Mouse (Mus musculus): Measurements from ENCODE around the gene Col4a2. TPM values are rescaled to one million over a fixed set of nuclear protein-coding genes. Genes with fewer than 3 reads are reported as not detected.
A peak's percentile ranks its signal among the peaks of the same experiment; 100 is the strongest.

Gene Col4a2
- polyA plus RNA-seq (2012) = 0.14 and 0.21 TPM in 2 replicates

DNA sequence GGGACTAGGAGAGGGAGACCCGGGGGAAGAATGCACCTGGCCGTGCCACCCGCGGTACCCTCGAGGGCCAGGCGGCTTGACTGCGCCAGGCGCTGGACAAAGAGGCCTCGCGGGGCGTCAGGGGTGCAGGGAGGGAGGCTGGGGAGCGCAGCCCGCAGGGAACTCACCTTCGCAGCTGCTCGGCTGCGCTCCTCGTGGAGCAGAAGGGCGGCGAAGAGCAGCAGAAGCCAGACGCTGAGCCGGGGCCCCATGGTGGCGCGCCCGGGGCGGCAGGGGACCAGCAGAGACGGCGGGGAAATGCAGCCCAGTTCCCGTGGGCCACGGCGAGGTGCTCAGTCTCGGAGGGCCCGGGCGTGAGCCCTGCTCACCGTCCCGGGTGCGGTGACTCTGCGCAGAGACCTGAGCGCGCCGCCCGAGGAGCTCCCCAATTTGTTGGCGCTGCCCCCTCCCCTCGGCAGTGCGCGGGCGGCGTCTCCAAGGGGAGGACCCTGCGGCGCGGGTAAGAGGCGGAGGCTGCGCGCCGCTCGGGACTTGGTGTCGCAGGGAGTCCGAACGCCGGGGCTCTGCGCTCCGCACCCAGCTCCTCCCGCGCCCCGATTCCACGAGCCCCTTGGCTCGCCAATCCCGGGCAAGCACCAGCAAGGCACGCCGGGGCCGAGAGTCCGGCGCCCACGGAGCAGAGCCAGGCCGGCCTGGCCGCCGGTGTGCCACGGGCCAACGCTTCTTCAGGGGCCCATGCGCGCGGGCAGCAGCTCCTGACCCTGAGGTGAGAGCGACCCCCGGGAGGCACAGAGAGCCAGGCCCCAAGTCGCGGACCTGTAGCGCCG lies at the start of gene Col4a2, which contains the start of gene Col4a1:
Col4a2 (plus strand) TSS at position 457 of the 827 bp plus-strand sequence.
Col4a1 (minus strand) TSS at position 478 of the 827 bp plus-strand sequence.
- Histone ChIP-seq H3K36me3 (ENCODE audit: control insufficient read depth) (no peaks in the 10 kb centered on the region), H3K4me1 (ENCODE audit: control insufficient read depth) (no peaks in the 10 kb centered on the region), H3K9me3 (ENCODE audit: control insufficient read depth, low read length) (no peaks in the 10 kb centered on the region), H3K4me3 (replicated peaks) (peak within 1 kb of the TSS; percentile 45), H3K27me3 (ENCODE audit: control insufficient read depth) (peaks cover 35% of the 10 kb centered on the region)
- TF ChIP-seq GATA1 (IDR thresholded peaks at IDR 0.05; ENCODE audit: low read length) (no peak), TAL1 (IDR thresholded peaks at IDR 0.05; ENCODE audit: low read length) (no peak)

GRCm38 (mm10) chr8:11263848-11264247 lies 48.8 kb upstream of the Col4a2 start:
- H3K4me3 ChIP-seq (replicated peaks) = no peak overlapping the region
- no peaks in the 10 kb centered on the region for H3K36me3 ChIP-seq (ENCODE audit: control insufficient read depth)
- no peaks in the 10 kb centered on the region for H3K27me3 ChIP-seq (ENCODE audit: control insufficient read depth)
- peaks cover 4% of the 10 kb centered on the region for H3K4me1 ChIP-seq (ENCODE audit: control insufficient read depth)
- TF ChIP-seq TAL1 (IDR thresholded peaks at IDR 0.05; ENCODE audit: low read length) (no peak), GATA1 (IDR thresholded peaks at IDR 0.05; ENCODE audit: low read length) (no peak)
- H3K9me3 ChIP-seq (ENCODE audit: control insufficient read depth, low read length) = no peaks in the 10 kb centered on the region

GRCm38 (mm10) chr8:11265971-11266370 lies 46.6 kb upstream of the Col4a2 start:
- H3K9me3 ChIP-seq (ENCODE audit: control insufficient read depth, low read length) = no peaks in the 10 kb centered on the region
- TF ChIP-seq GATA1 (IDR thresholded peaks at IDR 0.05; ENCODE audit: low read length) (no peak), TAL1 (IDR thresholded peaks at IDR 0.05; ENCODE audit: low read length) (no peak)
- H3K27me3 ChIP-seq (ENCODE audit: control insufficient read depth) = no peaks in the 10 kb centered on the region
- no peaks in the 10 kb centered on the region for H3K4me1 ChIP-seq (ENCODE audit: control insufficient read depth)
- H3K4me3 ChIP-seq (replicated peaks) = no peak overlapping the region
- H3K36me3 ChIP-seq (ENCODE audit: control insufficient read depth) = no peaks in the 10 kb centered on the region

GRCm38 (mm10) chr8:11266471-11266870 lies 46.1 kb upstream of the Col4a2 start:
- H3K27me3 ChIP-seq (ENCODE audit: control insufficient read depth) = no peaks in the 10 kb centered on the region
- no peak for TF ChIP-seq TAL1 (IDR thresholded peaks at IDR 0.05; ENCODE audit: low read length)
- TF ChIP-seq GATA1 (IDR thresholded peaks at IDR 0.05; ENCODE audit: low read length) = no peak

GRCm38 (mm10) chr8:11268753-11269152 lies 43.9 kb upstream of the Col4a2 start:
- TF ChIP-seq GATA1 (IDR thresholded peaks at IDR 0.05; ENCODE audit: low read length) (no peak), TAL1 (IDR thresholded peaks at IDR 0.05; ENCODE audit: low read length) (no peak)
- no peak overlapping the region for H3K4me3 ChIP-seq (replicated peaks)
- no peaks in the 10 kb centered on the region for H3K27me3 ChIP-seq (ENCODE audit: control insufficient read depth)
- H3K36me3 ChIP-seq (ENCODE audit: control insufficient read depth) = no peaks in the 10 kb centered on the region
- H3K9me3 ChIP-seq (ENCODE audit: control insufficient read depth, low read length) = no peaks in the 10 kb centered on the region
- H3K4me1 ChIP-seq (ENCODE audit: control insufficient read depth) = no peaks in the 10 kb centered on the region

More at GRCm38 (mm10) chr8:11266471-11266870, 46.1 kb upstream of the Col4a2 start:
- Histone ChIP-seq H3K4me1 (ENCODE audit: control insufficient read depth) (no peaks in the 10 kb centered on the region), H3K36me3 (ENCODE audit: control insufficient read depth) (no peaks in the 10 kb centered on the region), H3K9me3 (ENCODE audit: control insufficient read depth, low read length) (no peaks in the 10 kb centered on the region), H3K4me3 (replicated peaks) (no peak overlapping the region)

DNA sequence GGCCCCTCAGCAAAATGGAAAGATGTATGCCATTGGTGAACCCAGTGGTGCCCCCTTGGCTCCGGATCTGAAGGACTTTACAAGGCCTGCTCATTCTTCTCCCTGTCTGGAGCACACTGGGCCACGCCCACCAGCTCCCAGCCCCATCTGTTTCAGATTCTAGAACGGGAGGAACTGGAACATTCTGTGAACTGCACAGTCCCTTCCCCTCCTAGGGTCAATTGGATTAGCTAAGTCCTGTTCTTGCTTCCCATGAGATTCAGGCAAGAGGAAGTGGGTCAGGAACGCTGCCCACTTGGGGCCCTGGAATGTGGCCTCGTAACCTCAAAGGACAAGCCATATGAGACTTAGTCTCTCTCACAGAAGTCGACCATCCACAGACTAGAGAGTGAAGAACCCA lies 41.8 kb upstream of the Col4a2 start:
- Histone ChIP-seq H3K36me3 (ENCODE audit: control insufficient read depth) (no peaks in the 10 kb centered on the region), H3K27me3 (ENCODE audit: control insufficient read depth) (no peaks in the 10 kb centered on the region), H3K9me3 (ENCODE audit: control insufficient read depth, low read length) (no peaks in the 10 kb centered on the region), H3K4me1 (ENCODE audit: control insufficient read depth) (no peaks in the 10 kb centered on the region), H3K4me3 (replicated peaks) (no peak overlapping the region)
- no peak for TF ChIP-seq GATA1 (IDR thresholded peaks at IDR 0.05; ENCODE audit: low read length)
- TF ChIP-seq TAL1 (IDR thresholded peaks at IDR 0.05; ENCODE audit: low read length) = no peak

GRCm38 (mm10) chr8:11272205-11272604 lies 40.4 kb upstream of the Col4a2 start:
- TF ChIP-seq TAL1 (IDR thresholded peaks at IDR 0.05; ENCODE audit: low read length) = no peak
- no peak for TF ChIP-seq GATA1 (IDR thresholded peaks at IDR 0.05; ENCODE audit: low read length)
- Histone ChIP-seq H3K4me3 (replicated peaks) (no peak overlapping the region), H3K9me3 (ENCODE audit: control insufficient read depth, low read length) (no peaks in the 10 kb centered on the region), H3K4me1 (ENCODE audit: control insufficient read depth) (no peaks in the 10 kb centered on the region), H3K36me3 (ENCODE audit: control insufficient read depth) (no peaks in the 10 kb centered on the region), H3K27me3 (ENCODE audit: control insufficient read depth) (no peaks in the 10 kb centered on the region)

GRCm38 (mm10) chr8:11273506-11274158 lies 39.0 kb upstream of the Col4a2 start:
- Histone ChIP-seq H3K27me3 (ENCODE audit: control insufficient read depth) (no peaks in the 10 kb centered on the region), H3K4me1 (ENCODE audit: control insufficient read depth) (no peaks in the 10 kb centered on the region), H3K36me3 (ENCODE audit: control insufficient read depth) (no peaks in the 10 kb centered on the region), H3K9me3 (ENCODE audit: control insufficient read depth, low read length) (no peaks in the 10 kb centered on the region), H3K4me3 (replicated peaks) (no peak overlapping the region)
- no peak for TF ChIP-seq GATA1 (IDR thresholded peaks at IDR 0.05; ENCODE audit: low read length)
- no peak for TF ChIP-seq TAL1 (IDR thresholded peaks at IDR 0.05; ENCODE audit: low read length)

GRCm38 (mm10) chr8:11274415-11274814 lies 38.2 kb upstream of the Col4a2 start:
- Histone ChIP-seq H3K27me3 (ENCODE audit: control insufficient read depth) (no peaks in the 10 kb centered on the region), H3K9me3 (ENCODE audit: control insufficient read depth, low read length) (no peaks in the 10 kb centered on the region)
- TF ChIP-seq TAL1 (IDR thresholded peaks at IDR 0.05; ENCODE audit: low read length) (no peak), GATA1 (IDR thresholded peaks at IDR 0.05; ENCODE audit: low read length) (no peak)

More at GRCm38 (mm10) chr8:11274415-11274814, 38.2 kb upstream of the Col4a2 start:
- no peak overlapping the region for H3K4me3 ChIP-seq (replicated peaks)
- no peaks in the 10 kb centered on the region for H3K36me3 ChIP-seq (ENCODE audit: control insufficient read depth)
- no peaks in the 10 kb centered on the region for H3K4me1 ChIP-seq (ENCODE audit: control insufficient read depth)

Measured in erythroblast, embryonic 14.5 days (primary cell).